Mouse (Mus musculus) intestine, embryonic 15.5 days (tissue): ENCODE measurements around the gene Gm11627. TPM values are rescaled to one million over a fixed set of nuclear protein-coding genes. Genes with fewer than 3 reads are reported as not detected.
"Not testable (repeated sequence)": the region's sequence is repeated elsewhere in the genome, so short reads cannot be mapped to it uniquely, and the experiment has no call there.

Experiments used
- ATAC-seq: fragments of 200-750 bp; cut with Nextera tagmentation; 2 replicates; pipeline ENCODE4 v1.8.0; 2017; ENCODE audit warnings: moderate TSS enrichment, moderate library complexity
- H3K27ac ChIP-seq: fragments of 300-500 bp; sonication (generic); 2 replicates; pipeline ENCODE4 v1.5.1; 2015; ENCODE audit warnings: mild to moderate bottlenecking, inconsistent platforms
- H3K27me3 ChIP-seq: fragments of 300-500 bp; sonication (generic); replicated peaks from 2 replicates; pipeline ENCODE4 v1.6.1; 2015; ENCODE audit warnings: inconsistent platforms
- H3K36me3 ChIP-seq: fragments of 300-500 bp; sonication (generic); 2 replicates; pipeline ENCODE4 v1.6.1; 2015; ENCODE audit warnings: inconsistent platforms
- H3K4me1 ChIP-seq: fragments of 300-500 bp; sonication (generic); replicated peaks from 2 replicates; pipeline ENCODE4 v1.6.1; 2015; ENCODE audit warnings: inconsistent platforms
- H3K4me2 ChIP-seq: fragments of 300-500 bp; sonication (generic); replicated peaks from 2 replicates; pipeline ENCODE4 v1.6.1; 2015; ENCODE audit warnings: mild to moderate bottlenecking, inconsistent platforms
- H3K4me3 ChIP-seq: fragments of 300-500 bp; sonication (generic); replicated peaks from 2 replicates; pipeline ENCODE4 v1.5.1; 2015; ENCODE audit warnings: inconsistent platforms
- H3K9ac ChIP-seq: fragments of 300-500 bp; sonication (generic); 2 replicates; pipeline ENCODE4 v1.6.1; 2015; ENCODE audit warnings: inconsistent platforms
- H3K9me3 ChIP-seq: fragments of 300-500 bp; sonication (generic); 2 replicates; pipeline ENCODE4 v1.6.1; 2016; ENCODE audit warnings: inconsistent platforms
- WGBS: fragments of 180-500 bp; shearing (Covaris S2); methylation state at CpG from one replicate; pipeline ENCODE4 v1.1.7; 2015; 5-methylcytosine and 5-hydroxymethylcytosine counted together
- polyA plus RNA-seq: library from polyadenylated mRNA; unstranded; fragments of >200 nt; fragmentation: Nextera tagmentation; extraction: Ambion mirVana; gene quantifications from 2 replicates; pipeline ENCODE4 v1.2.1, GENCODE M21; 2015

Gm11627 gene
- polyA plus RNA-seq, 1 experiment from 2014 or later: 14.5 TPM

DNA sequence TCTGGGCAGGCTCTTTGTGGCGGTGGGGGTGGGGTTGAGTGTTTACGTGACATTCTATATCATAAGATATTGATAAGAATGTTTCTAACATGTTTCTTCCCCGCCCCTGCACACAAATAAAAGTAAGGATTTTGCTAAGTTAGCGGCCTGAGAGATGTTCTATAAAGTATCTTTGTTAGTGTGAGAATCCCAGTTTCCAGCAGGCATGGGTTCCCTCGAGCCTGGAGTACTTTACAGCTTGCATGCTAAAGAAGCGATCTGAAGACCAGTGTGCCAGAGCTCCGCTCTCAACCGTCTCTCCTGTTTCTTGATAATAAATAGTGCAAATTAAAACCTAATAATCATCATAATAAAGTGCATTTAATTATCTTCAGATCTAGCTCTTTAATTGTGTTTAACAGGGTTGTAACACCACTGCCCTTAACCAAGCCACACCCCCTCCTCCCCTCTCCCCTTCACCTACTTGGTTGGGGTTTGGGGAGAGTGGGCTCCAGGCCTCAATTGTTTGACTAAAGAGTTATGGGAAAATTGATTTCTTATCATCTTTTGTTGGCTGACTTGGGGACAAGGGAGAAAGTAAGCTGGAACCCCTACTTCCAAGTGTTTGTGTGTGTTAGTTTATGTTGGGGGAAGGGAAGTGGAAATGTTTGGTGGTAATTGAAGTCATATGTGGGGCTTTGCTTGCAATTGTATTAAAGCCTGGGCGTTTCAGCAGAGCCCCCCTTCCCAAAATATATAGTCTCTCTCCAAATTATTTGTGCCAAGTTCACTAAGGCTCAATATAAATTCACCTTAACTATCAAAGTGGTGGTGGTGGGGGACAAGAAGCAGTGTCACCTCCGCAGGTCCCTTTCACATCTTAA is 28.7 kb upstream of the Gm11627 start:
- H3K27me3 ChIP-seq: peaks cover 15% of the 10 kb centered on the region; the same call in 1 of the 2 replicates
- no peak for ATAC-seq
- peak overlapping the region; percentile 75 for H3K4me3 ChIP-seq
- WGBS: 29% methylated on average over 10 of the region's 10 CpGs
- no peaks in the 10 kb centered on the region for H3K36me3 ChIP-seq
- peak overlapping the region; percentile 80 for H3K4me2 ChIP-seq
- H3K27ac ChIP-seq: no peak overlapping the region
- peaks cover 30% of the 10 kb centered on the region for H3K4me1 ChIP-seq
- no peak overlapping the region for H3K9ac ChIP-seq
- no peaks in the 10 kb centered on the region for H3K9me3 ChIP-seq

DNA sequence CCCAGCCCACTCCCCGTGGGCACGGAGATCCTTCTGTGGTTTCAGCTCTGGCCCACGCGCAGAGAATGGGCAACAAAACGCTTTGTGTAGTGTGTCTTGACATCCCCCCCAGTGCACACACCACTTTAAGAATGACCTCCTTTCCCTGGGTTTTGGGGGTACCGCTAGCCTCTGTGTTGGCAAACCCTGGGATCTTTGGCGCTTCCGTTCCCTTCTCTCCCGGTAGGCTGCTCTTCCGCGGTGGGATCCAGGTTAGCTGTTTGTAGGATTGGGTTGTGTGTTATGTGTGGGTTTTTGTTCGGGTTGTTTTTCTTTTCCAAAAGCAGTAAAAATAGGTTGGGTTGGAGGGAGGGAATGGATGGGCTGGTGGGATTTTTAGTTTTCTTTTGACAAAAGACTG is 27.9 kb upstream of the Gm11627 start:
- peaks cover 30% of the 10 kb centered on the region for H3K4me1 ChIP-seq
- H3K9me3 ChIP-seq, H3K36me3 ChIP-seq, ATAC-seq: not testable (repeated sequence)
- H3K27me3 ChIP-seq: peaks cover 15% of the 10 kb centered on the region; the same call in 1 of the 2 replicates
- H3K27ac ChIP-seq: peak overlapping the region; percentile 73
- H3K9ac ChIP-seq: peak overlapping the region; percentile 51
- WGBS: 12% methylated on average over 12 of the region's 12 CpGs
- H3K4me2 ChIP-seq: peak overlapping the region; percentile 80
- H3K4me3 ChIP-seq: peak overlapping the region; percentile 75

DNA sequence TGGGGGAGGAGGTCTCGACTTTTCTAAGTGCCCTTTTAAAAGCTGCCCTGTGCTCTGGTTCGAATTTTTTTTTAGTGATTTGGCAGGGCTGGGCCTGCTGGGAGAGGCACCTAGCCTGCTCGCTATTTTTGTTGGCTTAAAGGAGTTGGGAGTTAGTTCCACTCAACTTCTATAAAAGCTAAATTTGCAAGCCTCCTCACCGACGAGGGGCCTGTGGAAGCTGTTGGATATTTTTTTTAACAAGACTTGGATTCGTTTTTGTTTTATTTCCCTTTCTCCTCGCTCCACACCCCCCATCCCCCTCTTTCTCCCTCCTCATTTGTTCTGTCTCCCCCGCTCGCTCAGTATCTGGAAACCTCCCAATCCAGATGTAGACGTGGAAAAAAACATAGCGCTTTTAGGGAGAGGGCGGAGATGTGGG is 27.5 kb upstream of the Gm11627 start:
- Histone ChIP-seq H3K4me2 (peak overlapping the region; percentile 80), H3K9ac (peak overlapping the region; percentile 51), H3K4me3 (peak overlapping the region; percentile 75), H3K4me1 (peaks cover 30% of the 10 kb centered on the region), H3K27me3 (peaks cover 15% of the 10 kb centered on the region; the same call in 1 of the 2 replicates), H3K9me3 (no peaks in the 10 kb centered on the region), H3K36me3 (no peaks in the 10 kb centered on the region), H3K27ac (peak overlapping the region; percentile 73)
- no peak for ATAC-seq
- 13% methylated on average over 12 of the region's 12 CpGs for WGBS

DNA sequence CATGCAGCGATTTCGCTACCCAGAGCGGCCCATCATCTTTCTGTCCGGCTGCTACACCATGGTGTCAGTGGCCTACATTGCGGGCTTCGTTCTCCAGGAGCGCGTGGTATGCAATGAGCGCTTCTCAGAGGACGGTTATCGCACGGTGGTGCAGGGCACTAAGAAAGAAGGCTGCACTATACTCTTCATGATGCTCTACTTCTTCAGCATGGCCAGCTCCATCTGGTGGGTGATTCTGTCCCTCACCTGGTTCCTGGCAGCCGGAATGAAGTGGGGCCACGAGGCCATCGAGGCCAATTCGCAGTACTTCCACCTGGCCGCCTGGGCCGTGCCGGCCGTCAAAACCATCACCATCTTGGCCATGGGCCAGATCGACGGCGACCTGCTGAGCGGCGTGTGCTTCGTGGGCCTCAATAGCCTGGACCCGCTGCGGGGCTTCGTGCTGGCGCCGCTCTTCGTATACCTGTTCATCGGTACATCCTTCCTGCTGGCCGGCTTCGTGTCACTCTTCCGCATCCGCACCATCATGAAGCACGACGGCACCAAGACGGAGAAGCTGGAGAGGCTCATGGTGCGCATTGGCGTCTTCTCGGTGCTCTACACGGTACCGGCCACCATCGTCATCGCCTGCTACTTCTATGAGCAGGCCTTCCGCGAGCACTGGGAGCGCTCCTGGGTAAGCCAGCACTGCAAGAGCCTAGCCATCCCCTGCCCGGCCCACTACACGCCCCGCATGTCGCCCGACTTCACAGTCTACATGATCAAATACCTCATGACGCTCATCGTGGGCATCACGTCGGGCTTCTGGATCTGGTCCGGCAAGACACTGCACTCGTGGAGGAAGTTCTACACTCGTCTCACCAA is 26.5 kb upstream of the Gm11627 start:
- WGBS: 3% methylated on average over 62 of the region's 62 CpGs
- peak overlapping the region; percentile 80 for H3K4me2 ChIP-seq
- H3K27ac ChIP-seq: peak overlapping the region; percentile 96
- ATAC-seq: no peak
- no peaks in the 10 kb centered on the region for H3K9me3 ChIP-seq
- H3K4me1 ChIP-seq: peaks cover 26% of the 10 kb centered on the region
- H3K27me3 ChIP-seq: peaks cover 15% of the 10 kb centered on the region; the same call in 1 of the 2 replicates
- peak overlapping the region; percentile 72 for H3K9ac ChIP-seq
- H3K4me3 ChIP-seq: peak overlapping the region; percentile 75
- no peaks in the 10 kb centered on the region for H3K36me3 ChIP-seq

DNA sequence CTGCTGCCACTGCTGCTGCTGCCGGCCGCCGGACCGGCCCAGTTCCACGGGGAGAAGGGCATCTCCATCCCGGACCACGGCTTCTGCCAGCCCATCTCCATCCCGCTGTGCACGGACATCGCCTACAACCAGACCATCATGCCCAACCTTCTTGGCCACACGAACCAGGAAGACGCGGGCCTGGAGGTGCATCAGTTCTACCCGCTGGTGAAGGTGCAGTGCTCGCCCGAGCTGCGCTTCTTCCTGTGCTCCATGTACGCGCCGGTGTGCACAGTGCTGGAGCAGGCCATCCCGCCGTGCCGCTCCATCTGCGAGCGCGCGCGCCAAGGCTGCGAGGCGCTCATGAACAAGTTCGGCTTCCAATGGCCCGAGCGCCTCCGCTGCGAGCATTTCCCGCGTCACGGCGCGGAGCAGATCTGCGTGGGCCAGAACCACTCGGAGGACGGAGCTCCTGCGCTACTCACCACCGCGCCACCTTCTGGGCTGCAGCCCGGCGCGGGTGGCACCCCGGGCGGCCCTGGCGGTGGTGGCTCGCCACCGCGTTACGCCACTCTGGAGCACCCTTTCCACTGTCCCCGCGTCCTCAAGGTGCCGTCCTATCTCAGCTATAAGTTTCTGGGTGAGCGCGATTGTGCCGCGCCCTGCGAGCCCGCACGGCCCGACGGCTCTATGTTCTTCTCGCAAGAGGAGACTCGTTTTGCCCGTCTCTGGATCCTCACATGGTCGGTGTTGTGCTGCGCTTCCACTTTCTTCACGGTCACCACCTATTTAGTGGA is 25.7 kb upstream of the Gm11627 start:
- no peaks in the 10 kb centered on the region for H3K9me3 ChIP-seq
- peaks cover 18% of the 10 kb centered on the region for H3K4me1 ChIP-seq
- peak overlapping the region; percentile 96 for H3K27ac ChIP-seq
- peak; percentile 50 for ATAC-seq
- H3K4me2 ChIP-seq: peak overlapping the region; percentile 80
- under 1% methylated on average over 72 of the region's 74 CpGs for WGBS
- peaks cover 15% of the 10 kb centered on the region; the same call in 1 of the 2 replicates for H3K27me3 ChIP-seq
- peak overlapping the region; percentile 75 for H3K4me3 ChIP-seq
- peak overlapping the region; percentile 72 for H3K9ac ChIP-seq
- no peaks in the 10 kb centered on the region for H3K36me3 ChIP-seq

DNA sequence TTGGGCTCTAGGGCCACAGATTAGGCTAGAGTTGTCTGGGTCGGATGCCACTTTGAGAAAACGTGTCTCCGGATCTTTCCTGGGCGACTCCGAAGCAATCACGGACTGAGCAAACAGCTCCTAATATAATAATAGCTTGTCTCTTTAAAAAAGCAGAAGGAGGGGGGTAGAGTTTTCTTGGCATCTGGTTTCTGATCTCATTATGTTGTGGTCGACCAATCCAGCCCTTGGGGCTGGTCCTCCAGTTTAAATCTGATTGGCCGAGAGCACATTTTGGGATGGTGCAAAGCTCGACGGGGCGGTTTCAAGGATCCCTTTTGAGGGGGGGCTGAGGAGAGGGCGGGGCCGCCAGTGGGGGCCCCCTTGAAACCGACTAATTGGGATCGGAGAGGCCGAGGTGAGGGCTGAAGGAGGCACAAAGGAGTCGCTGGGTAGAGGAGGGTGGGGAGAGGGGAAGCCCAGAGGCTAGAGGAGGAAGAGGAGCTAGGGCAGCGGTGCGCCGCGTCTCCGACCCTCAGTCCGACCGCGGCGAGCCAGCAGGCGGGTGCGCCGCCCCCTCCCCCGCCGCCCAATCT is 24.8 kb upstream of the Gm11627 start, which contains the start of gene Fzd2:
Fzd2 (plus strand) TSS at position 387 of the 575 bp plus-strand sequence.
- peaks cover 15% of the 10 kb centered on the region; the same call in 1 of the 2 replicates for H3K27me3 ChIP-seq
- ATAC-seq: peak; percentile 92
- H3K36me3 ChIP-seq: no peaks in the 10 kb centered on the region
- H3K27ac ChIP-seq: peak within 1 kb of the TSS; percentile 96
- peaks cover 13% of the 10 kb centered on the region for H3K4me1 ChIP-seq
- no peaks in the 10 kb centered on the region for H3K9me3 ChIP-seq
- under 1% methylated on average over 31 of the region's 31 CpGs for WGBS
- H3K9ac ChIP-seq: peak within 1 kb of the TSS; percentile 72
- peak within 1 kb of the TSS; percentile 80 for H3K4me2 ChIP-seq
- H3K4me3 ChIP-seq: peak within 1 kb of the TSS; percentile 75

DNA sequence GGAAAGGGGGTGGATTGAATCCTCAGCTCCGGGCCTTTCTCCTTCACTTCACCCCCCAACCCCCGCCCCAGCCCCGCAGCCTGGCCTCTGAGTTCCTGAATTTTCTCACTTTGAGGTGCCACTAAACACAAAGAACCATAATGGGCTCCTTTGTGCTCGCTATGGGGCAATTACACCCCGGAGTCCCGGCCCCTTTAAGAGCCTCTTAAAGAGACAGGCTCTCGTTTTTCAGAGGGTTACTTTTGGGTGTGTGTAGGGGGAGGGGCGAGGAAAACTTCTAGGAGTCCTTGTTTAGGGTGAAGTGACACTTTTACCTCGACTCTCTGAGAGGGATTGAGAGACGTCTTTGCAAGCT is 24.2 kb upstream of the Gm11627 start:
- ATAC-seq: peak; percentile 70
- Histone ChIP-seq H3K27ac (peak overlapping the region; percentile 95), H3K27me3 (peaks cover 15% of the 10 kb centered on the region; the same call in 1 of the 2 replicates), H3K4me1 (peaks cover 7% of the 10 kb centered on the region), H3K36me3 (no peaks in the 10 kb centered on the region), H3K9ac (peak overlapping the region; percentile 52), H3K4me2 (peak overlapping the region; percentile 80), H3K9me3 (no peaks in the 10 kb centered on the region), H3K4me3 (peak overlapping the region; percentile 75)
- under 1% methylated on average over 10 of the region's 10 CpGs for WGBS

DNA sequence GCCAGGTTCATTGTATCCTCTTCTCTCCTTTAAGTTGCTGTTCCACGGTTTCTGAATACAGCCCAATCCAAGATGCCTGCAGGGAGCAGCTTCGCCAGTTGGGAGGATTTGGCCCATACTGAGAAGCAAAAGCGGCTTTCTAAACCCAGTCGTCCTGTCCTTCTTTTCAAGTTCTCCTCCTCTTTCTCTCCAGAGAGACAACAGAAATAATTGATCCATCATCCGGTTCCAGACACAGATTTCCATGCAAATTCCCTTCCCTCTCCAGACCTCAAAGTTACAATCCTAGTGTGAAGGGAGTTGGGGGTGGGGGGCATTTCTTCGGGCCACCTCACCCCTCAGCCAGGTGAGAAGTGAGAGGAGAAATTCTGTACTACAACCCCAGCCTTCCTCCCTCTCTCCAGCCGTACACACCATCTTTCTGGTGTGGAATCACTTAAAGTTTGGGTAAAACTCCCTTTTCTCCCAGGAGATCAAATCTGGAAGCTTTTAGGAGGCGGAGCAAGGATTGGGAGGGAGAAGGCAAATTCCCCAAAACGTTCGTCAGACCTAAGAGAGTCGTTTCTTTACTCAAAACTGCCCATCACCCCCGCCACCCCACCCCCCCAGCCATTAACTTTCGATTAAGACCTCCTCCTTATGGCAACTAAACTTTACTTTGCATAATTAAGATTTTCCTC is 23.7 kb upstream of the Gm11627 start:
- Histone ChIP-seq H3K4me2 (peak overlapping the region; percentile 80), H3K36me3 (no peaks in the 10 kb centered on the region), H3K9me3 (no peaks in the 10 kb centered on the region), H3K4me1 (peaks cover 5% of the 10 kb centered on the region), H3K27ac (peak overlapping the region; percentile 95), H3K4me3 (peak overlapping the region; percentile 75), H3K9ac (peak overlapping the region; percentile 52), H3K27me3 (peaks cover 15% of the 10 kb centered on the region; the same call in 1 of the 2 replicates)
- ATAC-seq: no peak
- 8% methylated on average over 13 of the region's 13 CpGs for WGBS

DNA sequence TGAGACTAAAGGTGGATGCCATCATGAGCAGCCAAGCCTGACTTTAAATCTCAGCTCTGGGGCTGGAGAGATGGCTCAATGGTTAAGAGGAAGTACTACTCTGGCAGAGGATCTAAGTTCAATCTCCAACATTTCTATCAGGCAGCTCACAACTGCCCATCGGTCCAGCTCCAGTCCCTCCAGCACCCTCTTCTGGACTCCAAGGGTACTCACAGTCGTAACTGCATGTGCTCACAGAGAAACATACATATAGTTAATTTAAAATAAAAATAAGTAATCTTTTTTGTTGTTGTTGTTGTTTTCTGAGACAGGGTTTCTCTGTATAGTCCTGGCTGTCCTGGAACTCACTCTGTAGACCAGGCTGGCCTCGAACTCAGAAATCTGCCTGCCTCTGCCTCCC is 20.7 kb upstream of the Gm11627 start:
- Histone ChIP-seq H3K27me3 (0 out of 2 replicates have a peak, but pooled peaks cover 5% of the 10 kb centered on the region), H3K9ac (no peak overlapping the region), H3K27ac (no peak overlapping the region), H3K9me3 (no peaks in the 10 kb centered on the region), H3K4me3 (no peak overlapping the region), H3K4me2 (no peak overlapping the region), H3K4me1 (peaks cover 10% of the 10 kb centered on the region), H3K36me3 (no peaks in the 10 kb centered on the region)
- no peak for ATAC-seq
- WGBS: 90% methylated on average over 3 of the region's 3 CpGs

DNA sequence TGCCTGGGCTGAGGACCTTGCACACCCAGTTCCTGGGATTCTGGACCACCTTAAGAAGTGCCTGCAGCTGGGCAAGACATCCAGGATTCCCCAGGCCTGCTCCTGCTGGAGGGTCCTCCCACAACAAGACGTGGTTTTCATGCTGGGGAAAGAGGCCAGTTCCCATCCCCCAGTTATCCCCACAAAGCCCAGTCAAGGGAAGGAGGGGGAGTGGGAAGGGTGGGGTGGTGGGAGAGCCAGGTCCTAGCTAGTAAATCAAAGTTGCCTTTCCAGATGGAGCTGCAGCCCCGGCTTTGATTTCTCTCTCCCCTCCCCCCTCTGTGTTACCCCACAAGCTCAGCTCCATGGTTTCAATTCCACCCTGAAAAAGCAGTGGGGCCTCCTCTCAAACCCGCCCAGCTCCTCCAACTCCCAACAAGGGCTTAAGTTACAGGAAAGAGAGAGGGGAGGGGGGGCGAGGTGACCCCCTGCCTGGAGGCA is 16.1 kb upstream of the Gm11627 start:
- Histone ChIP-seq H3K4me1 (peaks cover 12% of the 10 kb centered on the region), H3K27me3 (no peaks in the 10 kb centered on the region), H3K36me3 (no peaks in the 10 kb centered on the region), H3K9me3 (no peaks in the 10 kb centered on the region), H3K27ac (peak overlapping the region; percentile 77), H3K4me3 (no peak overlapping the region), H3K9ac (no peak overlapping the region), H3K4me2 (peak overlapping the region; percentile 27)
- ATAC-seq: peak; percentile 83
- 20% methylated on average over 4 of the region's 4 CpGs for WGBS

DNA sequence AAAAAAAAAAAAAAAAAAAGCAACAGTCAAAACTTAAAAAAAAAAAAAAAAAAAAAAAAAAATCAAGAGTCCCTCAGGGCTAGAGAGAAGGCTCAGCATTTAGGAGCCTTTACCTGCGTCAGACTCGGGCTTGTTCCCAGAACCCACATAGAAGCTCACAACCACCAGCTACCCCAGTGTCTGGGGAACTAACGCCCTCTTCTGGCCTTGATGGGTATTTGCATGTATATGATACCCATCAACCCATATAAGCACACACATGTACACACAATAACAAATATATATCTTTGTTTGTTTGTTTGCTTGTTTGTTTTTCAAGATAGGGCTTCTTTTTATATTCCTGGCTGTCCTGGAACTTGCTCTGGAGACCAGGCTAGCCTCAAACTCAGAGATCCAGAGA is 8.3 kb upstream of the Gm11627 start:
- Histone ChIP-seq H3K27me3 (no peaks in the 10 kb centered on the region), H3K4me1 (peaks cover 3% of the 10 kb centered on the region; the same call in 1 of the 2 replicates), H3K4me2 (no peak overlapping the region), H3K9me3 (no peaks in the 10 kb centered on the region), H3K36me3 (no peaks in the 10 kb centered on the region), H3K4me3 (no peak overlapping the region), H3K9ac (no peak overlapping the region), H3K27ac (no peak overlapping the region)
- ATAC-seq: no peak
- WGBS: 85% methylated on average over 3 of the region's 3 CpGs
